Mouse (Mus musculus) E14TG2a.4 (cell line): ENCODE results near the gene Gimap7.

ENCODE experiments used
- H3K27me3 ChIP-seq: 2 replicates; pipeline ENCODE4 v1.6.1; 2014; ENCODE audit warnings: low read length, control low read depth; ENCODE audit not compliant: insufficient read depth
- H3K36me3 ChIP-seq: 2 replicates; pipeline ENCODE4 v1.6.1; 2014; ENCODE audit warnings: low read length, control low read depth; ENCODE audit not compliant: insufficient read depth
- H3K4me1 ChIP-seq: replicated peaks from 2 replicates; pipeline ENCODE4 v1.6.1; 2014; ENCODE audit warnings: low read depth, low read length, control low read depth
- H3K4me3 ChIP-seq: replicated peaks from 2 replicates; pipeline ENCODE4 v1.5.1; 2014; ENCODE audit warnings: mild to moderate bottlenecking, low read length
- H3K9me3 ChIP-seq: 2 replicates; pipeline ENCODE4 v1.6.1; 2014; ENCODE audit warnings: low read length, control low read depth
- CTCF ChIP-seq: conservative IDR thresholded peaks from 2 replicates; pipeline ENCODE4 v1.5.1; 2014; ENCODE audit warnings: low read length
- NANOG ChIP-seq: IDR thresholded peaks from 2 replicates; pipeline ENCODE4 v1.6.1; 2014; ENCODE audit warnings: borderline replicate concordance, low read length, mixed read lengths
- POU5F1 ChIP-seq: IDR thresholded peaks from 2 replicates; pipeline ENCODE4 v1.6.1; 2014; ENCODE audit warnings: low read length, borderline replicate concordance

Gene Gimap7

GRCm38 (mm10) chr6:48685694-48686665 is 32.4 kb upstream of the Gimap7 start:
- H3K4me3 ChIP-seq: no peak overlapping the region
- no peaks in the 10 kb centered on the region for H3K4me1 ChIP-seq
- TF ChIP-seq NANOG (no peak), CTCF (no peak), POU5F1 (no peak)
- no peaks in the 10 kb centered on the region for H3K27me3 ChIP-seq
- no peaks in the 10 kb centered on the region for H3K9me3 ChIP-seq
- H3K36me3 ChIP-seq: no peaks in the 10 kb centered on the region

DNA sequence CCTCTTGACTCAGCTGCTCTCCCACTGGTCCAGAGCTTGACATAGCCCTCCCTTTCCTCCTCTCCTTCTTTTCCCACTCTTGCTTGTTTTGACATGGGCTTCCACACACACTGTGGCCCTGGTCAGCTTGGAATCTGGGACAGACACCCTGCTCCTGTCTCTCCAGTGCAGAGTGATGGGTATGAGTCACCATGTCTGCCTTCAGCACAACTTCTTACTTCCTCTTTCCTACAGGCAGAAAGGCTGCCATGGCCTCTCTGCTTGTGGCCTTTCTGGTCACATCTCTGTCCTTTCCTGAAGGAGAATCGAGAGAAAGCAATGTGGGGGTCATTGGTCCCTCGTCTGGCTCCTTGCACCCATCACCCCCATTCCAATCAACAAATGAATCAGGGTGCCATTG is 31.3 kb upstream of the Gimap7 start:
- H3K4me3 ChIP-seq: no peak overlapping the region
- H3K9me3 ChIP-seq: no peaks in the 10 kb centered on the region
- H3K4me1 ChIP-seq: no peaks in the 10 kb centered on the region
- TF ChIP-seq NANOG (no peak), CTCF (no peak)
- no peaks in the 10 kb centered on the region for H3K36me3 ChIP-seq
- H3K27me3 ChIP-seq: no peaks in the 10 kb centered on the region

- H3K9me3 ChIP-seq: peaks cover 5% of the 10 kb centered on the region; the same call in 1 of the 2 replicates
- TF ChIP-seq CTCF (no peak), POU5F1 (no peak)
Measured at GRCm38 (mm10) chr6:48689320-48689719, 29.1 kb upstream of the Gimap7 start.

DNA sequence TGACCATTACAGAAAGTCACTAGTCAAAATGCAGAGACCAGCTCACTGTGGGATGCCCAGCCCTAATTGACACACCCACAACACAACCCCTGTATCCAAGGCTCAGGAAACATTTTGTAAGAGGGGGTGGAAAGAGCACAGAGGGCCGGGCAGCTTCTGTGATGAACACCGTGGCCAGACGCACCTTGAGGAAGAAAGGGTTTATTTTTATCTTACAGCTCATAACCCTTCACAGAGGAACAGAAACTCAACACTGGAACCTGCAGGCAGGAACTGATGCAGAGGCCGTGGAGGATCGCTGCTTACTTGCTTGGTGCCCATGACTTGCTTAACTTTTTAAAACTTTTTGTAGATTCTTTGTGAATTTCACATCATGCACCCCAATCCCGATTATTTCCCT is 25.5 kb upstream of the Gimap7 start:
- Histone ChIP-seq H3K9me3 (peaks cover 19% of the 10 kb centered on the region), H3K4me3 (no peak overlapping the region), H3K36me3 (no peaks in the 10 kb centered on the region), H3K27me3 (no peaks in the 10 kb centered on the region), H3K4me1 (no peaks in the 10 kb centered on the region)
- TF ChIP-seq NANOG (no peak), POU5F1 (no peak), CTCF (no peak)

More at GRCm38 (mm10) chr6:48689320-48689719, 29.1 kb upstream of the Gimap7 start:
- H3K27me3 ChIP-seq: no peaks in the 10 kb centered on the region
- H3K36me3 ChIP-seq: no peaks in the 10 kb centered on the region
- H3K4me1 ChIP-seq: no peaks in the 10 kb centered on the region
- H3K4me3 ChIP-seq: no peak overlapping the region

GRCm38 (mm10) chr6:48696830-48697554 is 21.4 kb upstream of the Gimap7 start:
- TF ChIP-seq NANOG: no peak
- no peak for TF ChIP-seq CTCF
- no peak for TF ChIP-seq POU5F1
- H3K4me1 ChIP-seq: no peaks in the 10 kb centered on the region
- peaks cover 19% of the 10 kb centered on the region for H3K9me3 ChIP-seq
- H3K36me3 ChIP-seq: no peaks in the 10 kb centered on the region
- no peak overlapping the region for H3K4me3 ChIP-seq
- H3K27me3 ChIP-seq: no peaks in the 10 kb centered on the region

DNA sequence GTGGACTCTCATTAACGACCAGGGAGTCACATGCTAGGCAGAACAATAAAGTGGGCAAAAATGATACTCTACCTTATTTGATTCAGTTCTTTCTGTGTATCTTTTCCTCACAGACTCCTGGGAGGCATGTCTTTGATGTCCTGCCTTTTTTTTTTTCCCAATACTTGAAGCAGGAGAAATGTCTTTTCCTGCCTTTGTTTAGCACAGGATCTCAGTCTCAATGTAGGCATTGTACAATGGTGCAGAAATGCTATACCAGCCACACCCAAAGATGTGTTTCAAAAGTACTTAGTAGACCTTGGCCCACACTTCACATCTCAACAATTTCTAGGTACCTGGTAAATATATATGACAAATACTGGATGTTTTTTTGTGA is 20.9 kb upstream of the Gimap7 start:
- peaks cover 19% of the 10 kb centered on the region for H3K9me3 ChIP-seq
- H3K4me3 ChIP-seq: no peak overlapping the region
- H3K27me3 ChIP-seq: no peaks in the 10 kb centered on the region
- H3K4me1 ChIP-seq: no peaks in the 10 kb centered on the region
- TF ChIP-seq POU5F1 (no peak), CTCF (no peak), NANOG (no peak)
- H3K36me3 ChIP-seq: no peaks in the 10 kb centered on the region

DNA sequence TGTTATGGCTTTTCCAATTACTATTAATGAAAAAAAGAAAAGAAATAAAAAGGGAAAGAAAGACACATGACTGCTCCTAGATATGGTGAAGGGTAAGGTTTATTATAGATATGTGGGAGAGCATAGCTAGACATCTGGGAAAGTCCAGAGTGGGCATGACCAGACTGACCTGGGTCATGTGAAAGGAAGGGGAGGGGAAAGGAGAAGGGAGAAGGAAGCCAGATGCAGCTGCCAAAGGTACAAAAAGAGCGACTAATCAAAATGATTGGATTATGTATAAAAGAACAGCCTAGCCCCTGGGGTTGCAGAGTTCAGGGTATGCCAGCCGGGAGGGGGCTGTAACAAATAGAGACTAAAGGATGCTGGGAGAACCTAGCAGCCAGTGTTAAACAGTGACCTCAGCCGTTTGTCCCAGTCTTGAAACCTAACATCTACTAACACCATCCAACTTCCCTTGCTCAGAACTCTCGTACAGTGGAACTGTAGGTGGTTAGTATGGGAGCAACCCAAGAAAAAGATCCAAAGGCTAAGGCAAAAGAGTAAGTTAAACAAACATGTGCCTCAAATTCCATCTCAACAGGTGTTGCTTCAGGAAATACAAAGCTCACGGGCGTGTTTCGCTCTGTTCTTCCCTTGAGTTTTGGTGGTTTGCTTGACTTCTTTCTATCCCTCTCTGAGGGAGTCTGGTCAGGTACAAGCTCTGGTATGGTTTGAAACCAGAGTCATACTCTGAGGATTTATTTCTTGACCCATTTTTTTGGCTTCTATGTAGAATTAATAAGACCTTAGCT is 20.2 kb upstream of the Gimap7 start:
- Histone ChIP-seq H3K36me3 (no peaks in the 10 kb centered on the region), H3K9me3 (peaks cover 19% of the 10 kb centered on the region), H3K27me3 (no peaks in the 10 kb centered on the region), H3K4me1 (no peaks in the 10 kb centered on the region), H3K4me3 (no peak overlapping the region)
- TF ChIP-seq CTCF: no peak
- no peak for TF ChIP-seq NANOG
- TF ChIP-seq POU5F1: no peak

DNA sequence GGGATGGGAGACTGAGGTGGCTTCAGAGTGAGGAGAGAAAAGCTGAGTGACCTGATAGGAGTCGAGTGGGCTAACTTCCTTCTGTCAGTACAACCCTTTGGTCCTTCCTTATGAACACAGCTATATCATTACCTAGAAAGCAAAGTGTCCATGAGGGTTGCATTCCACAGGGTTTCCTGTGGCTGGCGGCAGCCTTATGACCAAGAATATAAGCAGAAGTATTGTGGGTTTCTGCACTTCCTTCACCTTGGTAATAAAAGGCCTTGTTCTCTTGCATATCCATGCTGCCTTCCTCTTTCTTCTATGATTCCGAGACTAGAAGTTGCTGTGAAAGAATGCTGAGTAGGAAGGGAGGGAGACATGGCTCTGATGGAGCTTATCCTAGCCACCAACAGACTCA is 19.5 kb upstream of the Gimap7 start:
- no peak for TF ChIP-seq POU5F1
- TF ChIP-seq CTCF: no peak
- TF ChIP-seq NANOG: no peak

More for the DNA sequence above, 19.5 kb upstream of the Gimap7 start:
- peaks cover 18% of the 10 kb centered on the region for H3K9me3 ChIP-seq
- H3K27me3 ChIP-seq: no peaks in the 10 kb centered on the region
- no peak overlapping the region for H3K4me3 ChIP-seq
- H3K4me1 ChIP-seq: 0 out of 2 replicates have a peak, but pooled peaks cover under 1% of the 10 kb centered on the region
- no peaks in the 10 kb centered on the region for H3K36me3 ChIP-seq
